ENCODE assay signal across 9 mouse cellular contexts in the genomic region with DNA sequence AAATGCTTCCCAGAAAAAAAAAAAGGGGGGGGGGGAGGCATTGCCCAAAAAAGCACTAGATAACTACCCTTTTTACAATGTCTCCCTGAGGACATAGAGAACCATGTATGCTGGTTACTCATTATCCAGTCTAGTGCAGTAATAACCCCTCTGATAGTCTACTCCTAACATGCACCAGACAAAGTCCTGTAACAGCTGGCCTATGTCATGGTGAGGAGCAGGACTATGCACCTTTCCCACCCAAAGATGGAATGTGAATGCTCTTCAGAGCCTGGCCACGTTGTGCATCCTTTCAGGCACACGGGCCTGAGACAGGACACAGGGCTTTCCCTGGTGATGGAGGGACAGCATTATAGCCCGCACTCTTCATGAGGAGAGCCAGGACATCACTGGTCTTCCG.
DNase-seq lines count a peak whose midpoint lies in the region; ATAC-seq and TF ChIP-seq lines count a peak whose summit lies in the region.
"Had no signal": no experiment of that assay in that cellular context is flagged by ENCODE, and none has a peak within 500 bp of the region (broad histone marks: within the 10 kb centered on the region; RNA-seq: fewer than 3 reads in every experiment).

No protein-coding gene starts in this region.

- no peak overlapping the region for H3K4me3 ChIP-seq in layer of hippocampus, adult 2 months
- H3K4me3 ChIP-seq in hindbrain, embryonic 13.5 days, result no peak overlapping the region
- no peak overlapping the region for H3K4me3 ChIP-seq in neural tube, embryonic 13.5 days
- H3K4me3 ChIP-seq: embryonic facial prominence, embryonic 12.5 days had no signal

- no peak for DNase-seq in layer of hippocampus, adult 2 months (ENCODE audit: low spot score in 2 of 2)
- DNase-seq in layer of hippocampus, adult 11-12 months (ENCODE audit: low spot score), result no peak
- peak; percentile 39 for DNase-seq in kidney, postnatal 10 days
- DNase-seq in layer of hippocampus, adult 9-10 months (ENCODE audit: low spot score), result no peak
- no peak for DNase-seq in heart, adult 18-20 months
- DNase-seq in right cerebral cortex, adult 2 months (ENCODE audit: low spot score in 2 of 2), result no peak

- H3K9ac ChIP-seq in hindbrain, embryonic 13.5 days, result peak overlapping the region; percentile 43; the same call in 1 of the 2 replicates
- H3K9ac ChIP-seq in neural tube, embryonic 13.5 days, result peak overlapping the region; percentile 9
- H3K9ac ChIP-seq: embryonic facial prominence, embryonic 12.5 days had no signal

- 77% methylated on average over 4 of the region's 4 CpGs for WGBS in hindbrain, embryonic 13.5 days
- 60% methylated on average over 4 of the region's 4 CpGs for WGBS in neural tube, embryonic 13.5 days

- H3K4me2 ChIP-seq in hindbrain, embryonic 13.5 days, result no peak overlapping the region
- H3K4me2 ChIP-seq in neural tube, embryonic 13.5 days, result no peak overlapping the region
- H3K4me2 ChIP-seq: embryonic facial prominence, embryonic 12.5 days had no signal

- no peaks in the 10 kb centered on the region for H3K27me3 ChIP-seq in hindbrain, embryonic 13.5 days
- H3K27me3 ChIP-seq in neural tube, embryonic 13.5 days, result no peaks in the 10 kb centered on the region
- H3K27me3 ChIP-seq: embryonic facial prominence, embryonic 12.5 days had no signal

- TF ChIP-seq CTCF in layer of hippocampus, adult 2 months (conservative IDR thresholded peaks at IDR 0.05), result no peak

- H3K36me3 ChIP-seq in hindbrain, embryonic 13.5 days, result no peaks in the 10 kb centered on the region
- no peaks in the 10 kb centered on the region for H3K36me3 ChIP-seq in neural tube, embryonic 13.5 days
- H3K36me3 ChIP-seq: embryonic facial prominence, embryonic 12.5 days had no signal

- H3K4me1 ChIP-seq in hindbrain, embryonic 13.5 days (replicated peaks), result peaks cover 45% of the 10 kb centered on the region
- peaks cover 53% of the 10 kb centered on the region for H3K4me1 ChIP-seq in neural tube, embryonic 13.5 days (replicated peaks)

- H3K9me3 ChIP-seq in hindbrain, embryonic 13.5 days, result no peaks in the 10 kb centered on the region
- no peaks in the 10 kb centered on the region for H3K9me3 ChIP-seq in neural tube, embryonic 13.5 days
- H3K9me3 ChIP-seq: embryonic facial prominence, embryonic 12.5 days had no signal

- peak; percentile 40 for ATAC-seq in hindbrain, embryonic 13.5 days (ENCODE audit: low FRiP score)
- ATAC-seq in neural tube, embryonic 13.5 days (ENCODE audit: low read depth), result peak; percentile 65

- peak overlapping the region; percentile 21; the same call in 1 of the 2 replicates for H3K27ac ChIP-seq in layer of hippocampus, adult 2 months
- peak overlapping the region; percentile 86 for H3K27ac ChIP-seq in hindbrain, embryonic 13.5 days
- peak overlapping the region; percentile 83 for H3K27ac ChIP-seq in neural tube, embryonic 13.5 days (replicated peaks)
- H3K27ac ChIP-seq: embryonic facial prominence, embryonic 12.5 days had no signal

Comparison
In these comparisons a context has a peak if more than half of its experiments do, and no peak if none do; other contexts are left out.
1. H3K27ac ChIP-seq: peak in every context shown above with its lines; median percentile 86 in hindbrain, embryonic 13.5 days; 83 in neural tube, embryonic 13.5 days; 21 in layer of hippocampus, adult 2 months.